Mouse (Mus musculus) adipocyte (in vitro differentiated cells): ENCODE results near the gene Gab1.

Source experiments
- DNase-seq: peaks from one replicate; pipeline ENCODE4 v3.0.0-alpha.2; 2016; ENCODE audit warnings: low spot score

Gab1 gene

GRCm38 (mm10) chr8:80872688-80873087, 7.6 kb downstream of the Gab1 start:
- no peak for DNase-seq

- no peak for DNase-seq
Observed at GRCm38 (mm10) chr8:80871400-80871799, 8.9 kb downstream of the Gab1 start.

GRCm38 (mm10) chr8:80870535-80871204, 9.6 kb downstream of the Gab1 start:
- DNase-seq: no peak

GRCm38 (mm10) chr8:80869881-80870328, 10.4 kb downstream of the Gab1 start:
- DNase-seq: no peak

- no peak for DNase-seq
Observed at GRCm38 (mm10) chr8:80868801-80869323, 11.5 kb downstream of the Gab1 start.

GRCm38 (mm10) chr8:80868006-80868702, 12.2 kb downstream of the Gab1 start:
- DNase-seq: no peak

GRCm38 (mm10) chr8:80867598-80867997, 12.7 kb downstream of the Gab1 start:
- peak; percentile 63 for DNase-seq

GRCm38 (mm10) chr8:80865181-80865784, 15.0 kb downstream of the Gab1 start:
- DNase-seq: no peak

- DNase-seq: no peak
Observed at GRCm38 (mm10) chr8:80863393-80863792, 16.9 kb downstream of the Gab1 start.

- no peak for DNase-seq
Observed at GRCm38 (mm10) chr8:80859180-80859775, 21.0 kb downstream of the Gab1 start.

GRCm38 (mm10) chr8:80857851-80858367, 22.4 kb downstream of the Gab1 start:
- no peak for DNase-seq

- no peak for DNase-seq
Observed at GRCm38 (mm10) chr8:80857128-80857527, 23.2 kb downstream of the Gab1 start.

GRCm38 (mm10) chr8:80856606-80857005, 23.7 kb downstream of the Gab1 start:
- peak; percentile 44 for DNase-seq

GRCm38 (mm10) chr8:80853622-80854021, 26.7 kb downstream of the Gab1 start:
- DNase-seq: no peak

GRCm38 (mm10) chr8:80853208-80853607, 27.1 kb downstream of the Gab1 start:
- DNase-seq: no peak

- no peak for DNase-seq
Observed at GRCm38 (mm10) chr8:80852412-80853165, 27.7 kb downstream of the Gab1 start.

GRCm38 (mm10) chr8:80851648-80852047, 28.7 kb downstream of the Gab1 start:
- DNase-seq: no peak

GRCm38 (mm10) chr8:80850013-80850412, 30.3 kb downstream of the Gab1 start:
- DNase-seq: no peak

GRCm38 (mm10) chr8:80848631-80849030, 31.7 kb downstream of the Gab1 start:
- DNase-seq: no peak

GRCm38 (mm10) chr8:80847912-80848311, 32.4 kb downstream of the Gab1 start:
- DNase-seq: no peak

GRCm38 (mm10) chr8:80845284-80845683, 35.0 kb downstream of the Gab1 start:
- DNase-seq: no peak
